In the genomic region with DNA sequence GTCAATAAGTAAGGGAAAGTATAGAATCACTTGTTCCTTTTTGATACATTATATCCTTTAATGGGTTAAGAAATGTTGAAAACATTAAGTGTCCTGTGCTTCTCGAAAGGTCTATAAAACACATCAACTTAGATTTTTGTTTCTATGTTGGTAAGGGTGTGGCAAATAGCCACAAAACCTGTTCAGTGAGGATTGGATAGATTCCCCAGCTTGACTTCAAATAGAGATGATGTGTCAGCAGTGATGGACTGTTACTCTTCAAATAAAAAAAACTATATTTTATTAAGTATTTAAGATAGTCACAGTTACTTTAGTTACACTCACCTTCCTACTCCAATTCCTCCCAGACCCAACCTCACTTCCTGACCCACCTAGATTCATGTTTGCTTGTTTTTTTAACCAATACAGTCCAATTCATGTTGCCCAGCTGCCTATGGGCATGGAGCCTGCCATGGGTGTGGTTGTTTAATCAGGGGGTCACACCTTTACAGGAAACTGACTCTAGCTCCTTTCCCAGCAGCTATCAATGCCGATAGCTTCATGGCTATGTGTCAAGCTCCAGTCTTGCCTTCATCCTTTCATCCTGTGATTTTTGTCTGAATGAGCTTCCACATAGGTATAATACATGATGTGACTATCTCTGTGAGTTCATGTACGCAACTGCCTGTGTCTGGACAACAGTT, we compare ENCODE assay signal across 22 mouse cellular contexts. TPM values are rescaled to one million over a fixed set of nuclear protein-coding genes. Genes with fewer than 3 reads are reported as not detected.
DNase-seq lines count a peak whose midpoint lies in the region; ATAC-seq lines count a peak whose summit lies in the region.
"Had no signal": no experiment of that assay in that cellular context is flagged by ENCODE, and none has a peak within 500 bp of the region (broad histone marks: within the 10 kb centered on the region; RNA-seq: fewer than 3 reads in every experiment).

No protein-coding gene starts in this region.

- ATAC-seq in erythroblast, adult 5-6 weeks (replicated peaks; ENCODE audit: low FRiP score, poor library complexity, severe bottlenecking) = peak; percentile 94
- peak; percentile 77 for ATAC-seq in liver, embryonic 12.5 days
- peak; percentile 83 for ATAC-seq in liver, embryonic 16.5 days (ENCODE audit: low read depth)
- ATAC-seq in midbrain, embryonic 14.5 days (ENCODE audit: low FRiP score, low TSS enrichment) = no peak
- ATAC-seq in activated CD4-positive, CD25-positive, alpha-beta regulatory T cell, adult 4 months = no peak
- ATAC-seq: CD4-positive, CD25-positive, alpha-beta regulatory T cell, adult 4 months; forebrain, embryonic 16.5 days had no signal

- peaks cover 5% of the 10 kb centered on the region; the same call in 1 of the 2 replicates for H3K4me1 ChIP-seq in liver, embryonic 12.5 days
- no peaks in the 10 kb centered on the region for H3K4me1 ChIP-seq in liver, embryonic 16.5 days (ENCODE audit: control insufficient read depth, low read depth, low read length)
- no peaks in the 10 kb centered on the region for H3K4me1 ChIP-seq in midbrain, embryonic 14.5 days (ENCODE audit: control insufficient read depth, insufficient read depth, low read length)
- H3K4me1 ChIP-seq: embryonic facial prominence, embryonic 15.5 days; forebrain, embryonic 12.5 days; heart, embryonic 15.5 days had no signal

- no peak overlapping the region for H3K4me2 ChIP-seq in liver, embryonic 12.5 days
- no peak overlapping the region for H3K4me2 ChIP-seq in liver, embryonic 16.5 days (ENCODE audit: low read depth, low read length)
- H3K4me2 ChIP-seq in midbrain, embryonic 14.5 days (ENCODE audit: low read length) = no peak overlapping the region
- H3K4me2 ChIP-seq: embryonic facial prominence, embryonic 15.5 days; forebrain, embryonic 12.5 days; heart, embryonic 11.5 days; heart, embryonic 15.5 days; hindbrain, embryonic 14.5 days had no signal

- H3K9me3 ChIP-seq in liver, embryonic 12.5 days (replicated peaks) = no peaks in the 10 kb centered on the region
- H3K9me3 ChIP-seq in liver, embryonic 16.5 days (replicated peaks; ENCODE audit: control insufficient read depth, low read length) = no peaks in the 10 kb centered on the region
- H3K9me3 ChIP-seq in midbrain, embryonic 14.5 days (ENCODE audit: control insufficient read depth, low read length) = no peaks in the 10 kb centered on the region
- H3K9me3 ChIP-seq: embryonic facial prominence, embryonic 15.5 days; forebrain, embryonic 12.5 days; G1E; heart, embryonic 15.5 days; hindbrain, embryonic 10.5 days had no signal

- intact Hi-C loops in left cerebral cortex, postnatal 4 days (cut with DNase I) = no loop called here

- H3K4me3 ChIP-seq in liver, embryonic 12.5 days = no peak overlapping the region
- no peak overlapping the region for H3K4me3 ChIP-seq in liver, embryonic 16.5 days (ENCODE audit: low read depth, low read length)
- no peak overlapping the region for H3K4me3 ChIP-seq in midbrain, embryonic 14.5 days (replicated peaks; ENCODE audit: low read depth, low read length)
- H3K4me3 ChIP-seq: embryonic facial prominence, embryonic 15.5 days; forebrain, embryonic 12.5 days; heart, adult 2 months; heart, embryonic 15.5 days; hindbrain, embryonic 10.5 days had no signal

- H3K27ac ChIP-seq in liver, embryonic 12.5 days = no peak overlapping the region
- no peak overlapping the region for H3K27ac ChIP-seq in liver, embryonic 16.5 days (ENCODE audit: low read length)
- no peak overlapping the region for H3K27ac ChIP-seq in midbrain, embryonic 14.5 days (replicated peaks; ENCODE audit: low read depth, low read length)
- H3K27ac ChIP-seq: embryonic facial prominence, embryonic 15.5 days; forebrain, embryonic 12.5 days; heart, adult 2 months; heart, embryonic 15.5 days; hindbrain, embryonic 10.5 days; hindbrain, embryonic 14.5 days had no signal

- H3K9ac ChIP-seq in liver, embryonic 12.5 days = no peak overlapping the region
- H3K9ac ChIP-seq in liver, embryonic 16.5 days (ENCODE audit: low read depth, low read length) = no peak overlapping the region
- no peak overlapping the region for H3K9ac ChIP-seq in midbrain, embryonic 14.5 days (replicated peaks; ENCODE audit: low read length)
- H3K9ac ChIP-seq: embryonic facial prominence, embryonic 15.5 days; forebrain, embryonic 12.5 days; heart, embryonic 15.5 days; hindbrain, embryonic 14.5 days had no signal

- DNase-seq in left cerebral cortex, postnatal 4 days = no peak
- DNase-seq in midbrain, embryonic 14.5 days = no peak
- no peak for DNase-seq in lung, postnatal 36 days
- DNase-seq: adrenal gland, postnatal 10 days; cerebellum, adult 2 months; cerebellum, postnatal 14 days; embryo, embryonic 11 days; gastrocnemius, postnatal 14 days; heart, adult 2 months had no signal

- H3K27me3 ChIP-seq in liver, embryonic 12.5 days (replicated peaks) = no peaks in the 10 kb centered on the region
- H3K27me3 ChIP-seq in liver, embryonic 16.5 days (ENCODE audit: control insufficient read depth, insufficient read depth, low read depth, low read length) = no peaks in the 10 kb centered on the region
- no peaks in the 10 kb centered on the region for H3K27me3 ChIP-seq in midbrain, embryonic 14.5 days (ENCODE audit: control insufficient read depth, insufficient read depth, low read length)
- H3K27me3 ChIP-seq: embryonic facial prominence, embryonic 15.5 days; forebrain, embryonic 12.5 days; heart, embryonic 15.5 days had no signal

- 63% methylated on average over 3 of the region's 3 CpGs for WGBS in liver, embryonic 12.5 days (ENCODE audit: insufficient replicate concordance)
- WGBS in liver, embryonic 16.5 days (ENCODE audit: insufficient replicate concordance) = 62% methylated on average over 3 of the region's 3 CpGs
- 92% methylated on average over 3 of the region's 3 CpGs for WGBS in midbrain, embryonic 14.5 days

- H3K36me3 ChIP-seq in liver, embryonic 12.5 days = no peaks in the 10 kb centered on the region
- no peaks in the 10 kb centered on the region for H3K36me3 ChIP-seq in liver, embryonic 16.5 days (ENCODE audit: control insufficient read depth, insufficient read depth)
- no peaks in the 10 kb centered on the region for H3K36me3 ChIP-seq in midbrain, embryonic 14.5 days (ENCODE audit: control insufficient read depth, insufficient read depth, low read length)
- H3K36me3 ChIP-seq: embryonic facial prominence, embryonic 15.5 days; forebrain, embryonic 12.5 days; G1E; heart, embryonic 15.5 days; hindbrain, embryonic 10.5 days had no signal

RNA-seq across cellular contexts. Expression of a gene that starts 45.8 kb away (rescaled TPM):
- 232 and 239 TPM in 2 replicates for total RNA-seq in erythroblast, adult 5-6 weeks (2015; ENCODE audit: low replicate concordance)
- total RNA-seq in erythroblast, adult 5-6 weeks (2017; ENCODE audit: low replicate concordance) = 406 and 472 TPM in 2 replicates
- polyA plus RNA-seq in liver, embryonic 12.5 days (2016; fragmentation: Nextera tagmentation; extraction: Ambion mirVana) = 63.9 and 67.6 TPM in 2 replicates
- polyA plus RNA-seq in liver, embryonic 16.5 days (2015; fragmentation: Nextera tagmentation; extraction: Ambion mirVana) = 18.3 and 25.5 TPM in 2 replicates
- total RNA-seq in left cerebral cortex, postnatal 4 days (2021) = 10 to 100 TPM; 20.3 to 23.5 TPM
- polyA plus RNA-seq in midbrain, embryonic 14.5 days (2014; fragmentation: Nextera tagmentation; extraction: Ambion mirVana) = 9.1 and 14.4 TPM in 2 replicates
- 10 to 100 TPM; 21.5 to 26.7 TPM for polyA plus RNA-seq in activated CD4-positive, CD25-positive, alpha-beta regulatory T cell, adult 4 months (2017; shearing (Covaris generic))

Comparison
In these comparisons a context has a peak if more than half of its experiments do, and no peak if none do; other contexts are left out.
1. ATAC-seq: peak in erythroblast, adult 5-6 weeks (single experiment), liver, embryonic 12.5 days (single experiment) and liver, embryonic 16.5 days (single experiment); none in midbrain, embryonic 14.5 days (single experiment) and activated CD4-positive, CD25-positive, alpha-beta regulatory T cell, adult 4 months (single experiment).